Mouse (Mus musculus) left cerebral cortex, adult 8-10 months (tissue): ENCODE results near the gene Bcl2l11. TPM values are rescaled to one million over a fixed set of nuclear protein-coding genes. Genes with fewer than 3 reads are reported as not detected.

ENCODE experiments used
- DNase-seq, 2 experiments: peaks; one replicate each; pipeline ENCODE4 v3.0.0; 2022; ENCODE audit warnings: low spot score in 2 of 2
- total RNA-seq, 4 experiments: library from RNA; stranded (reverse); gene quantifications; 2 replicates each; pipeline ENCODE4 v1.2.4; 2022

The Bcl2l11 gene
- total RNA-seq, 4 experiments from 2014 or later, result 5.2 to 5.9 (median 5.4) TPM

DNA sequence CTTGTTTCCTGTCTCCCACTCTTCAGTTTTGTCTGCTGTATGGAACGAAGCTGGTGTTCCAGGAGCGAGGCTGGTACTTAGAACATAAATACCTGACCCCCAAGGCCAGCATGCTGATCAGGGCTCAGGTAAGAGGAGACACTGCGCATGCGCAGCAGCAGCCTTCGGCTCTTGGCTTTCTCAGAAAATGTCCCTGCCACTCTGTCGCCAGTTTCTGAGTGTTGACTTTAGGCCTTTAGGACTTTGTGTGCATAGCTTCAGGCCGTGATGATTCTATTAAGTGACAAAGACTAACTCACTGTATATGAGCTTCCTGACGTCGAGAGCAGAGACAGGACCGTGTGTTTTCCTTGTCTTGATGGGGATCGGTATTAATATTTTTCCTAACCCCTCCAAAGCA is 20.2 kb upstream of the Bcl2l11 start:
- no peak for DNase-seq

DNA sequence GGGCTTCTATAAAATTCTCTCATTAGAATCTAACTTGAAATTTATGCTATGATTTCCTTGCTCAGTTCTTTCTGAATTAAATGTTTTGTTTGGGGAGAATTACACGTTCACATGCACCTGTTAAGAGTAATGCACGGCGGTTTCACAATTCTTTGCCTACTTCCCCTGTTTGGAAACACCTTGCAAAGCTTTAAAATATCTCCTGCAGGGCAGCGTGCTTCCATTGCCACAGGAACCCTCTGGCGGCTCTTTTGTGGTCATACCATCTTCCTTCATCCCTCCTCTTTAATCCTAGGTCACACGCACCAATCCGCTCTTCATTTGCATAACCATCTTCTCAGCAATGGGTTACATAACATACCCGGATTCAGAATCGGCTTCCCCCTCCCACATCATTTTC is 14.3 kb upstream of the Bcl2l11 start:
- DNase-seq, result no peak

DNA sequence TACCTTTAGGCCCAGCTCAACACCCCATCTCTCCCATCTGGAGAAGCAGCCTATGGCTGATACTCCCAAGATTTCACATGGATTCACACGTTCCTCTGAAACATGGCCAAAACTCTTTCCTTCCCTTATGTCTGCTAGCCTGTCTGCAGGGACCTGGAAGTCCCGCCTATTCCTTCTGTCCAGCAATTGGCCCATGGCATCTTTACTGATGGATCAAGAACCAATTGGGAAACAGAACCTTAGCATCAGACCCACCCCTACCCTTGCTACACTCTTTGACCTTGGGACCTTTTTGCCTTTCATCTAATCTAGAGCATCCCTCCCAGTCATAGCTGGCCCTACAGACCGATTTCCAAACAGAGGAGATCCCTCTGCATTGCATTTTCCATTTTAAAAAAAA is 11.2 kb upstream of the Bcl2l11 start:
- DNase-seq, result no peak

DNA sequence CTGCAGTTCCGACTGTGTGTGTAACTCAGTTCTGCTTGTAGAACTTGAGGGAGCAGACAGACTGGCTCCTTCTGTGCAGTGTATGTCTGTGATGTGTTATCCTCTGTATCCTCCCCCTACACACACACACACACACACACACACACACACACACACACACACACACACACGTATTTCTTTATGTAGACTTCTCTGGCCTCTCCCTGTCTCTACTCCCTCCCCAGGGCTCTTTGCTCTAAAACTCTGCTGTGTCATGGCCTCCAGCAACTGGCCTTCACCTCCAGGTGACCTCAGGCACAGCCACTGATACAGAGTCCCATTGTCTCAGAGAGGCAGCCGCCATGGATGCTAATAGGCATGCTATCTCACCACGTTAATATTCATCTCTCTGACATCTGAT is 10.3 kb upstream of the Bcl2l11 start:
- DNase-seq, result no peak

DNA sequence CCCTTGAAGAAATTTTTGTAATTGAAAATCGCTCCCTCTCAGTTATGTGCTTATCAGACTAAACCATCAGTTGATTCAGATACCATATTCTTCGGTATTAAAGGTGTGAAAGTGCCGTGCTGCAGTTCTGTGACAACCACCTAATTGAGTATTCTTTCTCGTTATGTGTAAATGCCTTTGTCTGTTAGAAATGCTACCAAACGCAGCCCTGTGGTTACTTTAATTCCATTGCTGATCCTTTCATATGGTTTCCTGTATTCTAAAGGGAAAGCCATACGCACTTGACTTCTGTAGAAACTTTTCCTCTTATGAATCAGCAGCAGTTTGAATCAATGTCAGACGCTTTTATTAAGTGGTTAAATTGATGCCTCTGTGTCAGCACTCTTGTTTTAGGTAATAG is 8.2 kb upstream of the Bcl2l11 start:
- no peak for DNase-seq

DNA sequence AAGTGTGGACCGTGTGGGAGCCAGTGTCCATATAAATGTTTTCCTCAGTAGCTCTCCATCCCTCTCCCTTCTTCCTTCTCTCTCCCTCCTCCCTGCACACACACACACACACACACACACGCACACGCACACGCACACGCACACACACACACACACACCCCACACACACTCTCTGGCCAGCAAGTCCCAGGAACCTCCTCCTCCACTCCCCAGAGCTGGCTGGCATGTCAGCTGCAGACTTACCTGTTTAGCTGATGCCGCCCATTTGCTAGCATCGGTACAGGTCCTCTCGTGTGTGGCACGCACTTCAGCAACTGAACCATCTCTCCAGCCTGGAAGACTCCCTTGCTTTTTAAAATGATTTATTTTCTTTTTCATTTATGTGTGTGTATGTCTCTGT is 6.9 kb upstream of the Bcl2l11 start:
- no peak for DNase-seq

DNA sequence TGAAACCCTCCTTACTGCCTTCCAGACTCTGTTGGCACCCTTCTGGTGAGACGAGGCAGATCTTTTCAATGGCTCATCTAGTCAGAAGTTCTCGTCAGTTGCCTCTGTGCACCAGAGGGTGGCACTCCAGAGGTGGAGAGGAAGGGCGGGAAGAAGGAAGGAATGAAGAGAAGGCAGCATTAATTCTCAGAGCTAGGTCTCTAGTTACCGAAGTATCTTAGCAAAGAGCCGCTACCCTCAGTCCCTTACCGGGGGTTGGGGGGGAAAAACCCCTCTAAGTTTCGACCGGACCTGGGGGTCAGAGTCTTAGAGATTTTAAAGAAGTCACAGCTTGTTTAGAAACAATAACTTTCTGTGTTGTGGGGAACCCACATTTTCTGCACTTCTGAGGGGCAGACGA is 3.3 kb upstream of the Bcl2l11 start:
- DNase-seq, result peak in 1 of 2 experiments; percentile 35

DNA sequence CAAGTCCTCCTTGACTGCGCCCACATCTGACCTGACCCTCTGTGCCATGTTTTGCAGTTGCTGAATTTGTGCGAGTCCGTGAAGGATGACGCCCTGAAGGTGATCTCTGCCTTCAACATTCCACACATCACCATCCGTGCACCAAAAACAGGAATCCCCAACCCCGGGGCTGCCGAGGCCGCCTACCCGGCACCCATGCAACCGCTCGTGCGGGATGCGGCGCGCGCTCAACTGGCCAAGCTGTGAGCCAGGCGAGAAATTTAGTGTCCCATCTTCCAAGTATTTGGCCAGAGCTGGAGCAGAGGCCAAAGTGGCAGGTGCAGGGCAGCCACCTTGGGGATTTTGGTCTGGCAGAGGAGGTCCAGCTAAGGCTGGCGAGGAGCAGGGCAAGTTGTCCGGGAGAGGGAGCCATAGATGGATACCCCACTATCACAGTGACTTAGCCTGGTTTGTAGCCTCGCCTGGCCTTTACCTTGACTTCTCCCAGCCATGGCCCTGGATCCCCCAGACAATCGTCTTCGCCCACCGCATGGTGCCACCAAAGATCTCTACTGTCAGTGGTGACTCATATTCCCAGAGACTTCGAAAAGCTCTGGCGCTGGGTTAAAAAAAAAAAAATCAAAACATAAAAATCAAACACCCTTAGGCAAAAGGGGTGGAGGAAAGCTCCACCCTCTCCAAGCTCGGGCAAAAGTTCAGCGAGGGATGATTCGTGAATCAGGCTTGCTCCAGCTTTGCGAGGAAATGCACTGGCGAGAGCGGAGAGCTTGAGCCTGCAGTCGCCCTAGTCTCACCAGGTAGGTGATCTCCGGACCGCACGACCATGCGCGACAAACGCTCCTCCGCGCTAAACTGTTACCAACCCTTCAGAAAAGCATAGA is 2.7 kb upstream of the Bcl2l11 start:
- DNase-seq, result no peak

DNA sequence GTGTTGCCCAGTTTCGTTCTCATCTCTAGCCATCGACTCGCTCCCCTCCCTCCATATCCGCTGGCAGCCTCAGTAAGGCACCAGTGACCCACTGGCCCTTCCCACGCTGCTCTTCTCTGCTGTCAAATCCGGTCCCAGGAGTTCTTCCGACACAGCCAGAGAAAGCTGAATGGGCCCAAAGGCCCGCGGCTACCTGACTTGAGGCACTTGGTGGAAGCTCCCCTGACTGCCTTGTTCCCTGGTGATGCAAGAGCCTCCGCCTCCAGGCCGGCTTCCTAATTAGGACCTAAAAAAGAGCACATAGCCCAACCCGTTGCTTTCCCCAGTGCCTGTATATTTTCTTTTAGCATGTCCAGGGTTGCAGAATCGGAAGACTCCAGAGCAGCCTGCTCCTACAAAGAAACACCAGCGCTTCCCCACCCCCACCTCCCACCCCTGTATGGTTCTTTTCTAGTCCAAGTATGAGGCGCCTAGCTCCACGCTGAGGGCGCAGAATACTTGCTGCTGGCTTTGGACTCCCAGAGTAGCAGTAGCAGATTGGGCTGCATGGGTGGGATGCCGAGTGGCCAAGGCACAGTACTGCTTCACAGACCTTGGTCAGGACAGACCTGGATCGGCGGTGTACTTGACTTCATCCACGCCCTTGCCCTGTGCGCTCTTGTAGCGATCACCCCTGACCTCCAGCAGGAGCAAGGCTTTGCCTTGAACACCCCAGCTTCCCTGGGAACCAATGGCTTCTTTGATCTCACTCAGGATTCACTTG is 1.7 kb upstream of the Bcl2l11 start:
- no peak for DNase-seq

DNA sequence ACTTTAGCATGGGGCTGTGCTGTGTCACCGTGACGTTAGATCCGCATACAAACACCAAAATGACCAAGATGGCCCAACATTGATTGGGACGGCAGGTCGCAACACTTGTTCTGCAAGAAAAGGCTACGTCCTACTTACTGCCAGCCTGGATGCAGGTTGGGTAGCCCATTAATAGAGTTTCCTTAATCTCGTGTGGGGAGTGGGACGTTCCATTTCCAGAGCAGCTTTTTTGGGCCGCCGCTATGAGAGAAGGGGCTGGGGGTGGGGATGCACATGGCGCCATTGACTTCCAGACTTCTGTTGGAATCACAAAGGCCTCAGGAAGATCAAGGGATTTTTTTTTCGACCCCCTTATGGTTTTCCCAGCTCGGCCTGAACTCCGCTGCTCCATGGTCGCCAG is 1.1 kb upstream of the Bcl2l11 start:
- DNase-seq, result no peak

DNA sequence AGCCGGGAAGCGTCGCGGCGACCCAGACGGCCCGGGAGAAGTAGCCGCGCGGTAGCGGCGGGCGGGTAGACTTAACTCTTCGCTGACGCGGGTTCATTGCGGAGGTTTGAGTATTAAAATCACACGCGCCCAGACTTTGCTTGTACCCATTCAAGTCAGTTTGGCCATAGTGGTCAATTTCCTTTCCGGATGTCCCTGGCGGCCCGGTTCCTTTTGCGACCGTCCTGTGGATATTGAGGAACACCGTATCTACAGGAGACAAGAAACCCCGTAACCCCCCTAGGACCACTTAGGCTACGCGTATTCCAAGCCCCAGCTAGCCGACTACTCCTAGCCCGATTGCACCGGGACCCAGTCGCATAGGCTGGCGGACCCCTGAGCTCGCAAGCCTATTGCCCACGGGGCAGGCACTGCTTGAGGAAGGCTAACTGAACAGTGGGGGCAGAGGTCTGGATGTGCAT is 783 bp downstream of the Bcl2l11 start:
- no peak for DNase-seq

DNA sequence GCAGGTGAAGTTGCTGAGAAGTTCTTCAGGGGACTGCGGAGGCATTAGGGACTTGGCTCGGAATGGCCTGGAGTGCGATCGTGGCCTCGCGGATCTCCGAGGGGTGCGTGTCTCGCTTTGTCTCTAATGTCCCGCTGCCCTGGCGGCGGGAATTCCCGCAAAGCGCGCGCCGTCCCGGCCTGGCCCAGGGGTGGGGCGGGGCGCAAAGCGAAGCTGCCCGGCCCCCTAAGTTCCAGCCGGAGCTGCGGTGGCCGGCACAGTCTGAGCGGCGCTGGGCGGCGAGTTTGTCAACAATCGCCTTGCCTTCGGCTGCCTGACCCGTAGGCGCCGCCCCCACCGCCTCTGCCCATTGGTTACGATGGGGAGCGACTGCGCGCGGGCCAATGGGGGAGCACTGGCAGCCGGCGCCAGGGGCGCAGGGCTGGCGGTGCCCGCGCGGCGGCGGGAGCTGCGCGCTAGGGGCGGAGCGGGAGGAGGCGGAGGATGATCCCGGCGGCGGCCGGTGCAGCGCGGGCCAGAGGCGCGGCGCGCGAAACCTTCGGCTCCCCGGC is 1.4 kb downstream of the Bcl2l11 start:
- DNase-seq, result peak; percentile 52 to 82

DNA sequence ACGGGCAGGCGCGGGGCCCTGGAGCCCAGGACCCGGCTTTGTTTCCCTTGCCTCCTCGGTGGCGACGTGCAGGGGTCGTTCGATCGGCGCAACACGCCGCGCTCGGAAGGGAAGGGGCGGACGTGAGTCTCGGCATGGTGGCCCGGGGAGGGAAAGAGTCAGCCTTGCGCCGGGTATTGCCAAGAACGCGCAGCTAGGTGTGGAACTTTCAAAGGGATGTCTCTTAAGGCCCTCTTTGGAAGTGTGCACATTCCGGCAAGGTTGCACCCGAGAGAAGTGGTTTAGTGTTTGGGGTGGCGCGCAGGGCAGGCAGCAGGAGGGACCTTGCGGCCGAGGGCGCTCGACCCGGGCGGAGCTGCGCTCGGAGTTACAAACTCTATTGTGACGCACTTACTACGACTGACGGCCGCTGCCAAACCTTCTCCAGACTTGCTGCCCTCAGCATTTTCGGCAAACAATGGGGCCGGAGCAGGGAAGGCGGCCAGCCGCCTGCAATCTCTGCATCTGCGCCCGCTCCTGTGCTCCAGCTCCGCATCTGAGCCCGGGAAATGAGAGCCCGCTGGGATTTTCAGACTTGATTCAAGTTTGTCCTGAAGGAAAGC is 2.0 kb downstream of the Bcl2l11 start:
- DNase-seq, result peak; percentile 34 to 45

DNA sequence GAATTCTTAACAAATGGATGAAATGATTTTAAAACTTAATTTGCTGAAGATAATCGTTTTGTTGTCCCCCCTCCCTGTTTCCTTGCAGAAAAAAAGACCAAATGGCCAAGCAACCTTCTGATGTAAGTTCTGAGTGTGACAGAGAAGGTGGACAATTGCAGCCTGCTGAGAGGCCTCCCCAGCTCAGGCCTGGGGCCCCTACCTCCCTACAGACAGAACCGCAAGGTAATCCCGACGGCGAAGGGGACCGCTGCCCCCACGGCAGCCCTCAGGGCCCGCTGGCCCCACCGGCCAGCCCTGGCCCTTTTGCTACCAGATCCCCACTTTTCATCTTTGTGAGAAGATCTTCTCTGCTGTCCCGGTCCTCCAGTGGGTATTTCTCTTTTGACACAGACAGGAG is 2.7 kb downstream of the Bcl2l11 start:
- DNase-seq, result no peak

DNA sequence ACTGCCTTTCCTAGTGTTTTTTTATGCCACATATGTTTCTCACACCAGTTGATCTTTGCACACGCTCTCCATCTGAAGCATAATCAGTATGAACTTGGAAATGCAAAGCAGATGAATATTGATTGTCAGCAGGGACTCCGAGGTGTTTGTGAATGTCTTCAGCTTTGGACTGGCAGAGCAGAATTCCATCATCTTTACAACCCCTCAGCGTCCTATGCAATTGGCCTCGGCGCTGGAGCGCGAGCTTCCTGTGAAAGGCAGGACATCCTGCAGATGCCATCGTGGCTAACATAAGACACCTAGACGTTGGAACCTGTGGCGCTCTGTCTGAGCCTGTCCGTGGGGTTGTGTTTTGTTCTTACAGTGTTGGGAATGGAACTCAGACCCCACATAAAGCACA is 5.7 kb downstream of the Bcl2l11 start:
- DNase-seq, result no peak

DNA sequence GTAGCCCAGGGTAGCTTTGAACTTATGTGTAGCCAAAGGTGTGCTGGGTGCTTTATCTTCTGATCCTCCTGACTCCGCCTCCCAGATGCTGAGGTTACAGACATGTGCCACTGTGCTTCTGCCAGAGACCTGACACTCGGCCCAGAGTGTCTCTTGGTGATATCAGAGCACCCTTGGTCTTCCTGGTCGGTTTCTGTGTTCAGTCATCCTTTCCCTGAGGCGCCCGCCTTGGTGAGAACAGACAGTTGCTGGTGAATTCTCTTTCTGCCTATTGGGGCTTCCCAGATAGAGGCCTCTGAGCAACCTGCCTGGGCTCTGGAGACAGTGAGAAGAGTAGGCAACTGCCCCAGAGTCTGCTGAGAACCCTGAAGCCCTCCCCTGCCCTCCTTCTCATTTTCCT is 6.8 kb downstream of the Bcl2l11 start:
- no peak for DNase-seq

DNA sequence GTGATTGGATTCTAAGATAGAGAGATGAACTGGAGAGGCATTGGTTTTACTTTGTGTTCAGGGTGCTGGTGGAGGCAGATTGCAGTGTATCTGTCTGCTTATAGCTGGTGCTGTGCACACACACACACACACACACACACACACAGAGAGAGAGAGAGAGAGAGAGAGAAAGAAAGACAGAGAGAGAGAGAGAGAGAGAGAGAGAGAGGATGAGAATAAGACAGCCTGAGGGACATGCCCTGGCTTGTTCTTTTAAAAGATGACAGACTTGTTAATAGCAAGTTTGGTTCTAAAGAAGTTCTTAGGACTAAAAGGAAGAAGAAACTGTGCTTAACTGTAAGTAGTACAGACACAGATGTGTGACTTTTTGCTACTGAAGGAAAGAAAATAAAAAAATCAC is 8.0 kb downstream of the Bcl2l11 start:
- DNase-seq, result no peak

DNA sequence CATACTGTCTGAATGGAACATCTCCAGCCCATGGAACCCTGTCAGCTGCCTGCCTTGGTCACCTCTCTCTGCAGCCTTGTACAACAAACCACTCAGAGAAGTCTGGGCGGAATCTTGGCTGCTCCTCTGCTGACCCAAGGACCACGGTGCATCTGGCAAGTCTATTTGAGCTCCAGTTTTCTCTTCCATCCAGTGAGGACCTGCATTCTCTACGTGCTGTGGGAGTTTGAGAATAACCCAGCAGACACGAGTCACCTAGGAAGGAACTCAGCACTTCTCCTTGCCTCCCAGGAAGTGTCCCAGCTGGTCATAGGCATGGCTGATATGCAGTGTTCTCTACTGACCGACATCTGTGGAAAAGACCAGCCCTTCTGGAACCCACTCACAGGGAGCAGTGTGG is 8.6 kb downstream of the Bcl2l11 start:
- no peak for DNase-seq

DNA sequence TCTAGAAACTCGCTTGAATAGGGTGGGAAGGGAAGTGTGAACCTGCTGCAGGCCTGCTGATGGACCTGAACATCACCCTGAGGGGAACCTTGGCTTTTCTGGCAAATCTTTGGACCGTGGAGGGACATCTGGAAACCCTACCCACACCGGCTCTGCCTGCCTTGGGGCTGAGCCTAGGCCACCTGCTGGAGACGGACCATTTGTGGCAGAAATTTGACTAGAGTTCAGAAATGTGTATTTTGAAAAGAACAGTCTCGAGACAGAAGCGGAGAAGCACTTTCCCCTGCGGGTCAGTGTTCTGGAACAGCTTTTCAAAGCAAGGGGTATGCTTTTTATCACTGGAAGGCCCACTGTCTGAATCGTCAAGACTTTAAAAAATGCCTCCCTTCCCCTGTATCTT is 9.1 kb downstream of the Bcl2l11 start:
- DNase-seq, result no peak

DNA sequence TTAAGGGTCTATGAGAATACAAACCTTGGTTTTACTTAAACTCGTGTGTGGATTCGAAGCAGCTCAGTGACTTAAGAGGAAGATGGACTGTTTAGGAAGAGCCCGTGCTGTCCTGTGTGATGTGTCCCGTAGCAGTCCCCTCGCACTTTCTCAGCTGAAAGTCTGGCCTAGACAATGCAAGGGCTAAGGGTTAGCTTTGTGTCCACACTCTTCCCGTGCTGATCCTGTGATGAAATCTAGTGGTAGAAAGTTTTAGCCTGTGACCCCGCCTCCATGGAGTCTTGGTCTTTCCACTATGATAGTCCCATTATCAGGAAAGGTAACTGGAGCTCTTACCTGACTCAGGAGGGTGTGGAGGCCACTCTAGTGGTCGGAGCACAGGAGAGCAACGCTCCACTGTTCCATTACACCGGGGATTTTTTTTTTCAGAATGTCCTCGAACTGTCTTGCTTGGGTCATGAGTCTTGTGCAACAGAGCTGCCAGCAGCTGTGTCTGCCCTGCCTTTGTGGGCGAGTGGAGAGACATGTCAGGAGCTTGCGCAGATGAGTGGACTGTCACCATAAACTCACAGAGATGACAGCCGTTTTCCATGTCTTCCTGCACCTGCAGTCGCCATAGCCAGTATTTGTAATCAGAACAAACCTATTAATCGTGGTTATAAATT is 11.1 kb downstream of the Bcl2l11 start:
- no peak for DNase-seq

DNA sequence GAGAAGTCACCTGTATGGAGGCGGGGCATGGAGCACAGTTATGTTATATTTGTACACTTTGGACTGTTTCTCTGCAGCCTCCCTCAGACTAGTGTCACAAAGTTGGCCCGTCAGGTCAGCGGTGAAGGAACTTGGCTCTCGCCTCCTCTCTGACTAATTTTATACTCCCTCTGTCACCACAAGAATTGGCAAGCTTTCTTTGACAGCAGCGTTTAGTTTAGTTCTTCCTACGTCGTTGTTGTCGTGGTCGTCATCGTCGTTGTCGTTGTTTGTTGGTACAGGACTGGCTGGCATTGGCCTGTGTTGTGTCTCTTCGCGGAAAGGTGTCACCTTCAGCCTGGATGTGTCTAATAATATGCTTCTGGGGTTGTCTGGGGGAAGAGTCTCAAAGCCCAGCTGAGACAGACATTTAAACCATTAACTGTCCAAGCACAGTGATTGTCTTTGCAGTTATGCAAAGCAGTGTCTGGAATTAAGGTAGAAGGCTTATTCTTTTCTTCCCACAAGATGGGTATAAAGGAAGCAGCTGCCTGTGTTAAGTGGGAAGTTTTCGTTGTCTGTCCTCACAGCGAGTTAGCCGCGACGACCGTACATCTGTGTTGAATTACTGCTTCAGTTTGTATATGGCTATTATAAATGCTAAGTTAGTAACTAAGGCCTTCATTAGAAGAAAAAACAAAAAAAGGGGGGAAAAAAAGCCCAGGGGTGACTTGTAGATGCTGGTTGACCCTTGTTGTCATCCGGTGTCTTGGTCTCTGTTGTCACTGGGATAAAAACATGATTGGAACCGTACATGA is 11.8 kb downstream of the Bcl2l11 start:
- no peak for DNase-seq
